Mouse (Mus musculus): Measurements from ENCODE around the gene Mapk6. TPM values are rescaled to one million over a fixed set of nuclear protein-coding genes. Genes with fewer than 3 reads are reported as not detected.
"Not testable (repeated sequence)": the region's sequence is repeated elsewhere in the genome, so short reads cannot be mapped to it uniquely, and the experiment has no call there.

Gene Mapk6
- total RNA-seq (2021), result 10 to 100 TPM; 74.9 to 87.9 TPM
- long read RNA-seq, experiment 1, full-length matches to known transcripts, result 27 of 63 reads
- long read RNA-seq, experiment 1, partial matches to known transcripts, result 32 of 63 reads
- long read RNA-seq, experiment 1, other reads (novel, unspliced or antisense), result 4 of 63 reads
- long read RNA-seq, experiment 2, full-length matches to known transcripts, result 24 of 55 reads
- long read RNA-seq, experiment 2, partial matches to known transcripts, result 20 of 55 reads
- long read RNA-seq, experiment 2, other reads (novel, unspliced or antisense), result 11 of 55 reads

GRCm38 (mm10) chr9:75409852-75410378, at the start of gene Mapk6:
Gene Mapk6, minus strand, starts transcription at chr9:75410005.
- intact Hi-C loops (cut with DNase I), result loop anchor here (1.0 to 5.0 kb wide), 2 partner anchors 31 to 98 kb away; partner anchors contain the start of gene Leo1
- DNase-seq (ENCODE audit: low spot score in 2 of 2), result peak; percentile 97 to 99

- intact Hi-C loops (cut with DNase I), result no loop called here
- DNase-seq (ENCODE audit: low spot score in 2 of 2), result no peak
Measured at GRCm38 (mm10) chr9:75455684-75456083, 45.9 kb upstream of the Mapk6 start.

- DNase-seq (ENCODE audit: low spot score in 2 of 2), result no peak
- intact Hi-C loops (cut with DNase I), result no loop called here
Measured at GRCm38 (mm10) chr9:75453994-75454393, 44.2 kb upstream of the Mapk6 start.

- no peak for DNase-seq (ENCODE audit: low spot score in 2 of 2)
- intact Hi-C loops (cut with DNase I), result no loop called here
Measured at GRCm38 (mm10) chr9:75448021-75448420, 38.2 kb upstream of the Mapk6 start.

GRCm38 (mm10) chr9:75446574-75446973, 36.8 kb upstream of the Mapk6 start:
- intact Hi-C loops (cut with DNase I); DNase-seq (ENCODE audit: low spot score in 2 of 2): not testable (repeated sequence)

- intact Hi-C loops (cut with DNase I), result no loop called here
- DNase-seq (ENCODE audit: low spot score in 2 of 2), result no peak
Measured at GRCm38 (mm10) chr9:75444981-75445380, 35.2 kb upstream of the Mapk6 start.

GRCm38 (mm10) chr9:75441691-75442131, 31.9 kb upstream of the Mapk6 start:
- no peak for DNase-seq (ENCODE audit: low spot score in 2 of 2)
- intact Hi-C loops (cut with DNase I), result loop anchor here (1.0 to 2.0 kb wide), 2 partner anchors 32 to 159 kb away; no protein-coding TSS in a partner anchor

- DNase-seq (ENCODE audit: low spot score in 2 of 2), result peak; percentile 91 to 94
- intact Hi-C loops (cut with DNase I), result loop anchor here (1.0 to 2.0 kb wide), 2 partner anchors 32 to 158 kb away; no protein-coding TSS in a partner anchor
Measured at GRCm38 (mm10) chr9:75440796-75441666, 31.2 kb upstream of the Mapk6 start, which contains the start of gene Leo1. Gene Leo1, plus strand, starts transcription at chr9:75441524.

GRCm38 (mm10) chr9:75437653-75438385, 28.0 kb upstream of the Mapk6 start:
- intact Hi-C loops (cut with DNase I), result loop anchor here (10.0 kb wide), 1 partner anchor 383 kb away; no protein-coding TSS in a partner anchor
- peak; percentile 21 to 64 for DNase-seq (ENCODE audit: low spot score in 2 of 2)

GRCm38 (mm10) chr9:75435918-75436317, 26.1 kb upstream of the Mapk6 start:
- intact Hi-C loops (cut with DNase I), result loop anchor here (10.0 kb wide), 1 partner anchor 381 kb away; no protein-coding TSS in a partner anchor
- DNase-seq (ENCODE audit: low spot score in 2 of 2), result peak; percentile 58 to 79

- intact Hi-C loops (cut with DNase I), result loop anchor here (10.0 kb wide), 1 partner anchor 380 kb away; no protein-coding TSS in a partner anchor
- no peak for DNase-seq (ENCODE audit: low spot score in 2 of 2)
Measured at GRCm38 (mm10) chr9:75435291-75435690, 25.5 kb upstream of the Mapk6 start.

GRCm38 (mm10) chr9:75434872-75435271, 25.1 kb upstream of the Mapk6 start:
- intact Hi-C loops (cut with DNase I), result loop anchor here (5.0 to 10.0 kb wide), 2 partner anchors 73 to 380 kb away; no protein-coding TSS in a partner anchor
- DNase-seq (ENCODE audit: low spot score in 2 of 2), result no peak

GRCm38 (mm10) chr9:75434172-75434793, 24.5 kb upstream of the Mapk6 start:
- peak; percentile 49 to 76 for DNase-seq (ENCODE audit: low spot score in 2 of 2)
- intact Hi-C loops (cut with DNase I), result loop anchor here (5.0 to 10.0 kb wide), 2 partner anchors 72 to 379 kb away; no protein-coding TSS in a partner anchor

GRCm38 (mm10) chr9:75432694-75433093, 22.9 kb upstream of the Mapk6 start:
- intact Hi-C loops (cut with DNase I), result loop anchor here (5.0 to 10.0 kb wide), 2 partner anchors 70 to 378 kb away; no protein-coding TSS in a partner anchor
- DNase-seq (ENCODE audit: low spot score in 2 of 2), result no peak

- DNase-seq (ENCODE audit: low spot score in 2 of 2), result peak in 1 of 2 experiments; percentile 12
- intact Hi-C loops (cut with DNase I), result loop anchor here (5.0 to 10.0 kb wide), 2 partner anchors 69 to 376 kb away; no protein-coding TSS in a partner anchor
Measured at GRCm38 (mm10) chr9:75430822-75431621, 21.2 kb upstream of the Mapk6 start.

GRCm38 (mm10) chr9:75429657-75430056, 19.9 kb upstream of the Mapk6 start:
- intact Hi-C loops (cut with DNase I), result loop anchor here (5.0 to 10.0 kb wide), 2 partner anchors 67 to 375 kb away; no protein-coding TSS in a partner anchor
- DNase-seq (ENCODE audit: low spot score in 2 of 2), result no peak

GRCm38 (mm10) chr9:75429040-75429439, 19.2 kb upstream of the Mapk6 start:
- intact Hi-C loops (cut with DNase I), result no loop called here
- no peak for DNase-seq (ENCODE audit: low spot score in 2 of 2)
